Mouse (Mus musculus) small intestine, adult 2 months (tissue): ENCODE results near the gene Galnt3.

Source experiments
- CTCF ChIP-seq: fragments of 200-500 bp; IDR thresholded peaks from 2 replicates; pipeline ENCODE4 v1.5.1; 2012; ENCODE audit warnings: low read depth, mild to moderate bottlenecking, control low read depth, inconsistent platforms, low read length, moderate library complexity, mixed read lengths; ENCODE audit not compliant: insufficient replicate concordance, insufficient read length; ENCODE audit errors: extremely low read depth
- POLR2A ChIP-seq: fragments of 200-500 bp; IDR thresholded peaks from 2 replicates; pipeline ENCODE4 v1.6.1; 2012; ENCODE audit warnings: low read depth, mild to moderate bottlenecking, control low read depth, inconsistent platforms, low read length, moderate library complexity

DNA sequence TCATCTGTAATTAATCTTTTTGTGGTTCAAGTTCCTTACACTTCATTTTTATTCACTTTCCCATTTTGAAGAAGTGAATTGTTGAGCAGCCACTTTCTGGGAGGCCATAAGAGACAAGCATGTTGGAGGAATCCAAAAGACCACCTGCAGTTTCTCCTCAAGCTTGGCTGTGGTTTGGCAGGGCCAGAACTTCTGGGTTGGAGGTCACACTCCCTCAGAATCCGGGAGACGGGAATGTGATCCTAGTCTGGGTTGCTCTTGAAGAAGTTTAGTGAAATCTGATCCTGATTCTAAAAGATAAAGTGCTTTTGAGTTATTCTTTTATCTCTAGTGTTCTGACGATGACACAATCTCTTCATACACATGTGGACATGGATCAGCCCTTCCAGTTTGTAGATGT, 25.7 kb upstream of the Galnt3 start:
- TF ChIP-seq CTCF (no peak), POLR2A (no peak)
